Mouse (Mus musculus) brain, embryonic 14.5 days (tissue): ENCODE data around the gene 1110002E22Rik.

ENCODE experiments used
- CTCF ChIP-seq: fragments of 200-500 bp; IDR thresholded peaks from 2 replicates; pipeline ENCODE4 v1.5.1; 2012; ENCODE audit warnings: inconsistent platforms, mild to moderate bottlenecking, moderate library complexity, borderline replicate concordance; ENCODE audit not compliant: insufficient read depth, insufficient read length; ENCODE audit errors: extremely low read depth
- POLR2A ChIP-seq: fragments of 200-500 bp; IDR thresholded peaks from 2 replicates; pipeline ENCODE4 v1.6.1; 2012; ENCODE audit warnings: mild to moderate bottlenecking, inconsistent platforms, borderline replicate concordance; ENCODE audit not compliant: poor library complexity, insufficient read depth, insufficient read length, severe bottlenecking; ENCODE audit errors: extremely low read depth

DNA sequence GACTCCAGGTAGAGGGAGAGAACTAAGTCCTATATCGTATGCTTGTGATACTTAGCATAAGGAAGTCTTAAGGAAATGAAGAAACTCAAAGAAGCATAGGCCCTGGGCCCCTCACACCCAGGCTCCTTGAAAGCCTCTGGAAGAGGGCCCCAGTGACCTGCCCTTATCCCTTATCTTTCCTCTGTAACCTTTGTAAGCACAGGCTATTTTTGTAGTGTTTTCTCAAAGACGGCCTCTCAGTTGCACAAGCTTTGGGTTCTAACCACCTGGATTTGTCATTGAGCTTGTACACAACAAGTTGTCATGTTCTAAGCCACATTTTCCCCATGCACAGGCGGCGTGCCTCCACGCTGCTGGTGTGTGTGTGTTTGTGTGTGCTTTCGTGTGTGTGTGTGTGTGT is 64.3 kb downstream of the 1110002E22Rik start:
- no peak for TF ChIP-seq POLR2A
- no peak for TF ChIP-seq CTCF
